Comparison of ENCODE assay signal across 8 mouse cellular contexts in genomic region chr10:87058251-87058925, GRCm38 (mm10). TPM values are rescaled to one million over a fixed set of nuclear protein-coding genes. Genes with fewer than 3 reads are reported as not detected.
DNase-seq lines count a peak whose midpoint lies in the region; ATAC-seq and TF ChIP-seq lines count a peak whose summit lies in the region.

No protein-coding gene starts in this region.

- peak overlapping the region; percentile 93 for H3K4me2 ChIP-seq in heart, embryonic 13.5 days
- H3K4me2 ChIP-seq in forebrain, embryonic 11.5 days (ENCODE audit: low read depth, low read length, severe bottlenecking) = peak overlapping the region; percentile 73
- peak overlapping the region; percentile 59 for H3K4me2 ChIP-seq in liver, embryonic 15.5 days

- intact Hi-C loops in heart, postnatal 25 days (cut with DNase I) = no loop called here

- 0 out of 2 replicates have a peak, but pooled peaks have one; percentile 10 for TF ChIP-seq POLR2A in brain, embryonic 14.5 days (IDR thresholded peaks at IDR 0.05; ENCODE audit: borderline replicate concordance, extremely low read depth, insufficient read depth, insufficient read length, poor library complexity, severe bottlenecking)

- peaks cover 22% of the 10 kb centered on the region for H3K27me3 ChIP-seq in heart, embryonic 13.5 days (replicated peaks)
- H3K27me3 ChIP-seq in forebrain, embryonic 11.5 days (ENCODE audit: control insufficient read depth, insufficient read depth, low read length) = no peaks in the 10 kb centered on the region
- peaks cover 9% of the 10 kb centered on the region for H3K27me3 ChIP-seq in liver, embryonic 15.5 days

- H3K9me3 ChIP-seq in heart, embryonic 13.5 days = no peaks in the 10 kb centered on the region
- H3K9me3 ChIP-seq in forebrain, embryonic 11.5 days (ENCODE audit: control insufficient read depth, low read length) = no peaks in the 10 kb centered on the region
- no peaks in the 10 kb centered on the region for H3K9me3 ChIP-seq in liver, embryonic 15.5 days (replicated peaks)

- H3K4me1 ChIP-seq in heart, embryonic 13.5 days = peaks cover 12% of the 10 kb centered on the region
- H3K4me1 ChIP-seq in forebrain, embryonic 11.5 days (replicated peaks; ENCODE audit: control insufficient read depth, insufficient read depth, low read length) = peaks cover 5% of the 10 kb centered on the region
- 0 out of 2 replicates have a peak, but pooled peaks cover 6% of the 10 kb centered on the region for H3K4me1 ChIP-seq in liver, embryonic 15.5 days (replicated peaks)

- H3K4me3 ChIP-seq in heart, embryonic 13.5 days = peak overlapping the region; percentile 57
- peak overlapping the region; percentile 31 for H3K4me3 ChIP-seq in forebrain, embryonic 11.5 days (ENCODE audit: low read depth, low read length)
- peak overlapping the region; percentile 42 for H3K4me3 ChIP-seq in liver, embryonic 15.5 days (replicated peaks)

- no peaks in the 10 kb centered on the region for H3K36me3 ChIP-seq in heart, embryonic 13.5 days
- no peaks in the 10 kb centered on the region for H3K36me3 ChIP-seq in forebrain, embryonic 11.5 days (ENCODE audit: control insufficient read depth, insufficient read depth, low read length)
- no peaks in the 10 kb centered on the region for H3K36me3 ChIP-seq in liver, embryonic 15.5 days (replicated peaks)

- no peak for TF ChIP-seq CTCF in brain, embryonic 14.5 days (IDR thresholded peaks at IDR 0.05; ENCODE audit: borderline replicate concordance, extremely low read depth, insufficient read depth, insufficient read length)

- H3K27ac ChIP-seq in heart, embryonic 13.5 days (replicated peaks) = no peak overlapping the region
- peak overlapping the region; percentile 76 for H3K27ac ChIP-seq in forebrain, embryonic 11.5 days (ENCODE audit: low read depth, low read length)
- no peak overlapping the region for H3K27ac ChIP-seq in liver, embryonic 15.5 days (replicated peaks)

- 0% methylated on average over 34 of the region's 34 CpGs for WGBS in heart, embryonic 13.5 days
- under 1% methylated on average over 30 of the region's 34 CpGs for WGBS in forebrain, embryonic 11.5 days
- WGBS in liver, embryonic 15.5 days (ENCODE audit: insufficient replicate concordance) = under 1% methylated on average over 34 of the region's 34 CpGs

- DNase-seq in heart, postnatal 25 days (ENCODE audit: low spot score) = no peak
- DNase-seq in brain, embryonic 14.5 days (ENCODE audit: low read depth) = peak; percentile 97
- DNase-seq in forebrain, embryonic 11.5 days (ENCODE audit: low spot score) = peak; percentile 94
- peak; percentile 69 for DNase-seq in layer of hippocampus, adult 11-12 months (ENCODE audit: low spot score)
- peak; percentile 77 for DNase-seq in retina, postnatal 7 days (ENCODE audit: low read depth, low spot score)

- H3K9ac ChIP-seq in heart, embryonic 13.5 days = peak overlapping the region; percentile 75
- H3K9ac ChIP-seq in forebrain, embryonic 11.5 days (ENCODE audit: low read length) = peak overlapping the region; percentile 49
- no peak overlapping the region for H3K9ac ChIP-seq in liver, embryonic 15.5 days

- ATAC-seq in heart, embryonic 13.5 days (ENCODE audit: extremely low read depth, insufficient number of reproducible peaks, low FRiP score, low TSS enrichment) = peak; percentile 63
- ATAC-seq in forebrain, embryonic 11.5 days (replicated peaks; ENCODE audit: low FRiP score) = peak; percentile 97
- ATAC-seq in liver, embryonic 15.5 days (ENCODE audit: insufficient read depth) = no peak; the same call in 1 of the 2 replicates
- no peak for ATAC-seq in monocyte, adult 5-6 weeks (replicated peaks; ENCODE audit: insufficient number of reproducible peaks, low FRiP score, low TSS enrichment, poor library complexity, severe bottlenecking)

RNA-seq across cellular contexts. Expression of gene 1700113H08Rik, which starts 0.5 kb away (rescaled TPM):
- 0.20 TPM in 1 of 2 replicates, not detected in the other for polyA plus RNA-seq in heart, embryonic 13.5 days (2015; fragmentation: Nextera tagmentation; extraction: Ambion mirVana)
- not detected for total RNA-seq in heart, postnatal 25 days (2021)
- 0.19 and 0.29 TPM in 2 replicates for polyA plus RNA-seq in brain, embryonic 14.5 days (2012; rRNA removed)
- polyA plus RNA-seq in forebrain, embryonic 11.5 days (2014; fragmentation: Nextera tagmentation; extraction: Ambion mirVana) = not detected in 2 replicates
- not detected in 2 replicates for polyA plus RNA-seq in liver, embryonic 15.5 days (2015; fragmentation: Nextera tagmentation; extraction: Ambion mirVana)
- 1.9 TPM in 1 of 3 replicates, not detected in the others for total RNA-seq in monocyte, adult 5-6 weeks (2017)

RNA-seq across cellular contexts. Expression of gene Stab2, which starts 50.6 kb away (rescaled TPM):
- polyA plus RNA-seq in heart, embryonic 13.5 days (2015; fragmentation: Nextera tagmentation; extraction: Ambion mirVana) = 0.53 and 1.1 TPM in 2 replicates
- under 1 TPM; 0.08 to 0.20 TPM for total RNA-seq in heart, postnatal 25 days (2021)
- 0.14 and 0.16 TPM in 2 replicates for polyA plus RNA-seq in brain, embryonic 14.5 days (2012; rRNA removed)
- polyA plus RNA-seq in forebrain, embryonic 11.5 days (2014; fragmentation: Nextera tagmentation; extraction: Ambion mirVana) = 0.27 TPM in 1 of 2 replicates, not detected in the other
- 19.5 and 21.8 TPM in 2 replicates for polyA plus RNA-seq in liver, embryonic 15.5 days (2015; fragmentation: Nextera tagmentation; extraction: Ambion mirVana)
- total RNA-seq in monocyte, adult 5-6 weeks (2017) = not detected in 3 replicates

Comparison
In these comparisons a context has a peak if more than half of its experiments do, and no peak if none do; other contexts are left out.
1. ATAC-seq: peak in heart, embryonic 13.5 days (single experiment) and forebrain, embryonic 11.5 days (single experiment); none in liver, embryonic 15.5 days (single experiment) and monocyte, adult 5-6 weeks (single experiment).
2. Peak in every context shown above with its lines, with median percentiles within 50 percentile points of each other: H3K4me2 ChIP-seq and H3K4me3 ChIP-seq.